ENCODE assay signal across 28 mouse cellular contexts in genomic region chr6:148531068-148531467, GRCm38 (mm10).
DNase-seq lines count a peak whose midpoint lies in the region; ATAC-seq lines count a peak whose summit lies in the region.
"Had no signal": no experiment of that assay in that cellular context is flagged by ENCODE, and none has a peak within 500 bp of the region (broad histone marks: within the 10 kb centered on the region; RNA-seq: fewer than 3 reads in every experiment).

No protein-coding gene starts in this region.

- no peak overlapping the region for H3K4me3 ChIP-seq in hindbrain, embryonic 16.5 days (ENCODE audit: low read length)
- no peak overlapping the region for H3K4me3 ChIP-seq in hindbrain, embryonic 10.5 days
- H3K4me3 ChIP-seq in neural tube, embryonic 14.5 days (ENCODE audit: low read depth, low read length) = no peak overlapping the region
- H3K4me3 ChIP-seq in neural tube, embryonic 15.5 days (replicated peaks) = no peak overlapping the region
- H3K4me3 ChIP-seq: embryonic facial prominence, embryonic 12.5 days; heart, embryonic 10.5 days; heart, embryonic 15.5 days; hindbrain, embryonic 12.5 days; kidney, embryonic 15.5 days; limb, embryonic 13.5 days; liver, embryonic 13.5 days; neural tube, embryonic 13.5 days had no signal

- no peak overlapping the region for H3K4me2 ChIP-seq in hindbrain, embryonic 16.5 days (ENCODE audit: low read length)
- H3K4me2 ChIP-seq in neural tube, embryonic 14.5 days (ENCODE audit: low read depth, low read length) = no peak overlapping the region
- H3K4me2 ChIP-seq in neural tube, embryonic 15.5 days = no peak overlapping the region
- H3K4me2 ChIP-seq: embryonic facial prominence, embryonic 12.5 days; heart, embryonic 15.5 days; hindbrain, embryonic 12.5 days; kidney, embryonic 15.5 days; limb, embryonic 13.5 days; liver, embryonic 13.5 days; midbrain, embryonic 11.5 days; neural tube, embryonic 13.5 days had no signal

- no peaks in the 10 kb centered on the region for H3K9me3 ChIP-seq in hindbrain, embryonic 16.5 days (ENCODE audit: control insufficient read depth, low read length)
- H3K9me3 ChIP-seq in hindbrain, embryonic 10.5 days = no peaks in the 10 kb centered on the region
- H3K9me3 ChIP-seq in neural tube, embryonic 14.5 days (ENCODE audit: control insufficient read depth, low read length) = no peaks in the 10 kb centered on the region
- no peaks in the 10 kb centered on the region for H3K9me3 ChIP-seq in neural tube, embryonic 15.5 days (replicated peaks)
- H3K9me3 ChIP-seq: embryonic facial prominence, embryonic 12.5 days; heart, embryonic 10.5 days; heart, embryonic 15.5 days; hindbrain, embryonic 12.5 days; kidney, embryonic 15.5 days; limb, embryonic 13.5 days; liver, embryonic 13.5 days; neural tube, embryonic 13.5 days had no signal

- H3K27me3 ChIP-seq in hindbrain, embryonic 16.5 days (replicated peaks; ENCODE audit: control insufficient read depth, insufficient read depth, low read length) = no peaks in the 10 kb centered on the region
- H3K27me3 ChIP-seq in hindbrain, embryonic 10.5 days (ENCODE audit: insufficient read depth, poor library complexity, severe bottlenecking) = no peaks in the 10 kb centered on the region
- H3K27me3 ChIP-seq in neural tube, embryonic 14.5 days (ENCODE audit: control insufficient read depth, insufficient read depth, low read length) = no peaks in the 10 kb centered on the region
- no peaks in the 10 kb centered on the region for H3K27me3 ChIP-seq in neural tube, embryonic 15.5 days (replicated peaks)
- H3K27me3 ChIP-seq: embryonic facial prominence, embryonic 12.5 days; heart, embryonic 15.5 days; hindbrain, embryonic 12.5 days; kidney, embryonic 15.5 days; limb, embryonic 13.5 days; liver, embryonic 13.5 days; neural tube, embryonic 13.5 days had no signal

- no peak overlapping the region for H3K9ac ChIP-seq in hindbrain, embryonic 16.5 days (ENCODE audit: low read depth, low read length)
- H3K9ac ChIP-seq in neural tube, embryonic 14.5 days (replicated peaks; ENCODE audit: low read depth, low read length) = no peak overlapping the region
- H3K9ac ChIP-seq in neural tube, embryonic 15.5 days (replicated peaks) = no peak overlapping the region
- H3K9ac ChIP-seq: embryonic facial prominence, embryonic 12.5 days; heart, embryonic 15.5 days; hindbrain, embryonic 12.5 days; kidney, embryonic 15.5 days; limb, embryonic 13.5 days; liver, embryonic 13.5 days; neural tube, embryonic 13.5 days had no signal

- no peaks in the 10 kb centered on the region for H3K36me3 ChIP-seq in hindbrain, embryonic 16.5 days (ENCODE audit: control insufficient read depth, insufficient read depth, low read length)
- H3K36me3 ChIP-seq in hindbrain, embryonic 10.5 days = no peaks in the 10 kb centered on the region
- no peaks in the 10 kb centered on the region for H3K36me3 ChIP-seq in neural tube, embryonic 14.5 days (ENCODE audit: control insufficient read depth, insufficient read depth, low read length)
- H3K36me3 ChIP-seq in neural tube, embryonic 15.5 days = no peaks in the 10 kb centered on the region
- H3K36me3 ChIP-seq: embryonic facial prominence, embryonic 12.5 days; heart, embryonic 10.5 days; heart, embryonic 15.5 days; hindbrain, embryonic 12.5 days; kidney, embryonic 15.5 days; limb, embryonic 13.5 days; liver, embryonic 13.5 days; neural tube, embryonic 13.5 days had no signal

- DNase-seq in adrenal gland, adult 2 months = peak; percentile 15
- DNase-seq in adrenal gland, adult 18-20 months (ENCODE audit: low spot score in 2 of 2) = no peak
- no peak for DNase-seq in hindbrain, embryonic 10.5 days (ENCODE audit: low spot score)
- no peak for DNase-seq in urinary bladder, postnatal 36 days (ENCODE audit: low spot score in 2 of 2)
- DNase-seq: cerebellum, adult 11-12 months; cerebellum, adult 9-11 months; embryo, embryonic 11 days; gastrocnemius, postnatal 25 days; kidney, adult 18-20 months; kidney, postnatal 4 days; liver, embryonic 13.5 days; lung, adult 18-20 months; lung, postnatal 10 days; retina, postnatal 1 day; right cerebral cortex, postnatal 14 days had no signal

- peak; percentile 67 for ATAC-seq in hindbrain, embryonic 16.5 days
- peak; percentile 21; the same call in 1 of the 2 replicates for ATAC-seq in neural tube, embryonic 14.5 days (ENCODE audit: low read depth)
- no peak for ATAC-seq in neural tube, embryonic 15.5 days (ENCODE audit: low FRiP score)
- ATAC-seq: forebrain, embryonic 14.5 days; inflammation-experienced regulatory T-cells, adult 6 months had no signal

- H3K27ac ChIP-seq in hindbrain, embryonic 16.5 days (ENCODE audit: low read depth, low read length) = no peak overlapping the region
- no peak overlapping the region for H3K27ac ChIP-seq in hindbrain, embryonic 10.5 days
- H3K27ac ChIP-seq in neural tube, embryonic 14.5 days (ENCODE audit: low read depth, low read length) = no peak overlapping the region
- no peak overlapping the region for H3K27ac ChIP-seq in neural tube, embryonic 15.5 days (replicated peaks)
- H3K27ac ChIP-seq: embryonic facial prominence, embryonic 12.5 days; heart, embryonic 10.5 days; heart, embryonic 15.5 days; hindbrain, embryonic 12.5 days; kidney, embryonic 15.5 days; limb, embryonic 13.5 days; liver, embryonic 13.5 days; neural tube, embryonic 13.5 days had no signal

- H3K4me1 ChIP-seq in hindbrain, embryonic 16.5 days (ENCODE audit: control insufficient read depth, insufficient read depth, low read depth, low read length) = no peaks in the 10 kb centered on the region
- 0 out of 2 replicates have a peak, but pooled peaks cover 4% of the 10 kb centered on the region for H3K4me1 ChIP-seq in hindbrain, embryonic 10.5 days (replicated peaks)
- H3K4me1 ChIP-seq in neural tube, embryonic 14.5 days (ENCODE audit: control insufficient read depth, insufficient read depth, low read length) = no peaks in the 10 kb centered on the region
- H3K4me1 ChIP-seq in neural tube, embryonic 15.5 days = no peaks in the 10 kb centered on the region
- H3K4me1 ChIP-seq: embryonic facial prominence, embryonic 12.5 days; heart, embryonic 10.5 days; heart, embryonic 15.5 days; hindbrain, embryonic 12.5 days; kidney, embryonic 15.5 days; limb, embryonic 13.5 days; liver, embryonic 13.5 days had no signal

- whole genome bisulfite sequencing in hindbrain, embryonic 16.5 days = 86% methylated on average over 1 of the region's 1 CpGs
- 85% methylated on average over 1 of the region's 1 CpGs for WGBS in hindbrain, embryonic 10.5 days
- WGBS in neural tube, embryonic 14.5 days = 84% methylated on average over 1 of the region's 1 CpGs
- WGBS in neural tube, embryonic 15.5 days = 100% methylated on average over 1 of the region's 1 CpGs
